Mouse (Mus musculus) forelimb bud, embryonic 11.5 days (tissue): ENCODE data around the gene Gm853.

Experiments
- DNase-seq: peaks from one replicate; pipeline ENCODE4 v3.0.0-alpha.2; 2012; ENCODE audit warnings: low read depth, low spot score

The Gm853 gene

GRCm38 (mm10) chr4:130215392-130215791 is 6.8 kb downstream of the Gm853 start:
- no peak for DNase-seq

- no peak for DNase-seq
Measured at GRCm38 (mm10) chr4:130213857-130214256, 8.3 kb downstream of the Gm853 start.

GRCm38 (mm10) chr4:130213197-130213596 is 9.0 kb downstream of the Gm853 start:
- DNase-seq: no peak

- DNase-seq: no peak
Measured at GRCm38 (mm10) chr4:130212421-130212820, 9.8 kb downstream of the Gm853 start.

- no peak for DNase-seq
Measured at GRCm38 (mm10) chr4:130211870-130212269, 10.3 kb downstream of the Gm853 start.

GRCm38 (mm10) chr4:130198694-130199670 is 23.2 kb downstream of the Gm853 start:
- DNase-seq: peak; percentile 82

GRCm38 (mm10) chr4:130196542-130196941 is 25.7 kb downstream of the Gm853 start:
- no peak for DNase-seq

- no peak for DNase-seq
Measured at GRCm38 (mm10) chr4:130195924-130196323, 26.3 kb downstream of the Gm853 start.

GRCm38 (mm10) chr4:130192266-130192665 is 29.9 kb downstream of the Gm853 start:
- DNase-seq: no peak

- DNase-seq: no peak
Measured at GRCm38 (mm10) chr4:130189606-130190005, 32.6 kb downstream of the Gm853 start.

- DNase-seq: peak; percentile 84
Measured at GRCm38 (mm10) chr4:130188806-130189297, 33.3 kb downstream of the Gm853 start.

GRCm38 (mm10) chr4:130186891-130187290 is 35.3 kb downstream of the Gm853 start:
- no peak for DNase-seq

GRCm38 (mm10) chr4:130186450-130186849 is 35.8 kb downstream of the Gm853 start:
- DNase-seq: no peak

GRCm38 (mm10) chr4:130183879-130184278 is 38.3 kb downstream of the Gm853 start:
- no peak for DNase-seq

GRCm38 (mm10) chr4:130183023-130183422 is 39.2 kb downstream of the Gm853 start:
- no peak for DNase-seq

- no peak for DNase-seq
Measured at GRCm38 (mm10) chr4:130181886-130182285, 40.3 kb downstream of the Gm853 start.

GRCm38 (mm10) chr4:130180909-130181602 is 41.1 kb downstream of the Gm853 start:
- DNase-seq: no peak

GRCm38 (mm10) chr4:130179876-130180275 is 42.3 kb downstream of the Gm853 start:
- no peak for DNase-seq

GRCm38 (mm10) chr4:130177536-130177935 is 44.7 kb downstream of the Gm853 start:
- DNase-seq: no peak

- no peak for DNase-seq
Measured at GRCm38 (mm10) chr4:130177087-130177486, 45.1 kb downstream of the Gm853 start.

GRCm38 (mm10) chr4:130176156-130176720 is 46.0 kb downstream of the Gm853 start:
- DNase-seq: no peak

GRCm38 (mm10) chr4:130175072-130175711 is 47.0 kb downstream of the Gm853 start, which contains the start of gene Tinagl1:
Gene Tinagl1, minus strand, starts transcription at chr4:130175122.
- DNase-seq: no peak
